Mouse (Mus musculus) cerebellum, postnatal 36 days (tissue): ENCODE results near the gene Slc25a39.
"Not testable (repeated sequence)": the region's sequence is repeated elsewhere in the genome, so short reads cannot be mapped to it uniquely, and the experiment has no call there.

Source experiments
- DNase-seq, 2 experiments: peaks; one replicate each; pipeline ENCODE4 v3.0.0; 2021 to 2022; ENCODE audit warnings: mixed read lengths in 2 of 2

Gene Slc25a39

GRCm38 (mm10) chr11:102410345-102410744 is 2.6 kb upstream of the Slc25a39 start:
- DNase-seq, result not testable (repeated sequence)

GRCm38 (mm10) chr11:102409795-102410330 is 2.1 kb upstream of the Slc25a39 start:
- no peak for DNase-seq

GRCm38 (mm10) chr11:102408888-102409794 is 1.4 kb upstream of the Slc25a39 start:
- no peak for DNase-seq

GRCm38 (mm10) chr11:102408344-102408876 is 664 bp upstream of the Slc25a39 start:
- peak; percentile 95 to 97 for DNase-seq

- DNase-seq, result peak; percentile 89 to 96
These were observed 579 bp downstream of the Slc25a39 start for GRCm38 (mm10) chr11:102406900-102407833.

GRCm38 (mm10) chr11:102406401-102406800 is 1.3 kb downstream of the Slc25a39 start:
- no peak for DNase-seq

- DNase-seq, result no peak
These were observed 2.0 kb downstream of the Slc25a39 start for GRCm38 (mm10) chr11:102405544-102406285.

GRCm38 (mm10) chr11:102404161-102405010 is 3.4 kb downstream of the Slc25a39 start:
- DNase-seq, result no peak

- no peak for DNase-seq
These were observed 4.1 kb downstream of the Slc25a39 start for GRCm38 (mm10) chr11:102403657-102404056.

- peak in 1 of 2 experiments; percentile 24 for DNase-seq
These were observed 5.7 kb downstream of the Slc25a39 start for GRCm38 (mm10) chr11:102401898-102402500.

- no peak for DNase-seq
These were observed 7.1 kb downstream of the Slc25a39 start for GRCm38 (mm10) chr11:102400513-102401084.

GRCm38 (mm10) chr11:102399610-102400072 is 8.1 kb downstream of the Slc25a39 start:
- no peak for DNase-seq

- DNase-seq, result no peak
These were observed 8.6 kb downstream of the Slc25a39 start for GRCm38 (mm10) chr11:102399107-102399506.

- peak; percentile 56 to 69 for DNase-seq
These were observed 9.5 kb downstream of the Slc25a39 start for GRCm38 (mm10) chr11:102398007-102398825.

- DNase-seq, result peak in 1 of 2 experiments; percentile 40
These were observed 11.0 kb downstream of the Slc25a39 start for GRCm38 (mm10) chr11:102396671-102397141.

GRCm38 (mm10) chr11:102396263-102396662 is 11.5 kb downstream of the Slc25a39 start:
- peak in 1 of 2 experiments; percentile 35 for DNase-seq

GRCm38 (mm10) chr11:102395250-102395649 is 12.5 kb downstream of the Slc25a39 start:
- peak in 1 of 2 experiments; percentile 35 for DNase-seq

- peak; percentile 52 to 55 for DNase-seq
These were observed 13.2 kb downstream of the Slc25a39 start for GRCm38 (mm10) chr11:102394421-102395124.
